10 mouse cellular contexts compared by ENCODE assay signal in genomic region chr10:121444198-121444597, GRCm38 (mm10).
"Had no signal": no experiment of that assay in that cellular context is flagged by ENCODE, and none has a peak within 500 bp of the region (broad histone marks: within the 10 kb centered on the region; RNA-seq: fewer than 3 reads in every experiment).

No protein-coding gene starts in this region.

- H3K27ac ChIP-seq: limb, embryonic 15.5 days; liver, embryonic 12.5 days; lung, embryonic 15.5 days; midbrain, embryonic 15.5 days; neural tube, embryonic 12.5 days had no signal

- H3K36me3 ChIP-seq: limb, embryonic 15.5 days; liver, embryonic 12.5 days; lung, embryonic 15.5 days; midbrain, embryonic 15.5 days; neural tube, embryonic 12.5 days had no signal

- H3K4me3 ChIP-seq: limb, embryonic 15.5 days; liver, embryonic 12.5 days; lung, embryonic 15.5 days; megakaryocyte, embryonic 14.5 days; midbrain, embryonic 15.5 days; neural tube, embryonic 12.5 days had no signal

- DNase-seq: left cerebral cortex, postnatal 4 days; lung, postnatal 4 days; thymus, adult 18-20 months; thymus, postnatal 14 days had no signal

- H3K4me1 ChIP-seq: megakaryocyte, embryonic 14.5 days had no signal

- ATAC-seq: liver, embryonic 12.5 days; midbrain, embryonic 15.5 days had no signal

- H3K27me3 ChIP-seq: limb, embryonic 15.5 days; liver, embryonic 12.5 days; lung, embryonic 15.5 days; midbrain, embryonic 15.5 days; neural tube, embryonic 12.5 days had no signal
